ENCODE assay signal across 25 mouse cellular contexts in genomic region chr3:135889401-135889800, GRCm38 (mm10).
DNase-seq lines count a peak whose midpoint lies in the region; ATAC-seq and TF ChIP-seq lines count a peak whose summit lies in the region.
"Had no signal": no experiment of that assay in that cellular context is flagged by ENCODE, and none has a peak within 500 bp of the region (broad histone marks: within the 10 kb centered on the region; RNA-seq: fewer than 3 reads in every experiment).

No protein-coding gene starts in this region.

- no peak for DNase-seq in heart, postnatal 25 days (ENCODE audit: low spot score)
- DNase-seq in midbrain, postnatal 0 days (ENCODE audit: low spot score) = no peak
- DNase-seq in midbrain, embryonic 14.5 days = no peak
- no peak for DNase-seq in liver, embryonic 14.5 days (ENCODE audit: low read depth in 3 of 3, low spot score in 3 of 3)
- no peak for DNase-seq in right cerebral cortex, adult 2 months (ENCODE audit: low spot score in 2 of 2)
- DNase-seq in right cerebral cortex, postnatal 14 days = no peak
- no peak for DNase-seq in heart, adult 11 months
- DNase-seq: adrenal gland, postnatal 25 days; cerebellum, adult 11 months; cerebellum, adult 9-11 months; gastrocnemius, postnatal 25 days; heart, adult 2 months; heart, postnatal 36 days; kidney, adult 8-10 months; kidney, postnatal 10 days; lung, postnatal 10 days; right cerebral cortex, postnatal 25 days; spleen, adult 18-20 months had no signal

- no peaks in the 10 kb centered on the region for H3K36me3 ChIP-seq in heart, embryonic 12.5 days
- H3K36me3 ChIP-seq in midbrain, postnatal 0 days (ENCODE audit: insufficient read depth, low read length) = no peaks in the 10 kb centered on the region
- no peaks in the 10 kb centered on the region for H3K36me3 ChIP-seq in midbrain, embryonic 14.5 days (ENCODE audit: control insufficient read depth, insufficient read depth, low read length)
- H3K36me3 ChIP-seq in liver, embryonic 14.5 days (replicated peaks; ENCODE audit: control insufficient read depth, insufficient read depth, low read depth) = peaks cover 22% of the 10 kb centered on the region
- H3K36me3 ChIP-seq: embryonic facial prominence, embryonic 12.5 days; forebrain, embryonic 12.5 days; hindbrain, embryonic 13.5 days; limb, embryonic 10.5 days; midbrain, embryonic 12.5 days had no signal

- TF ChIP-seq CTCF in midbrain, postnatal 0 days (IDR thresholded peaks at IDR 0.05) = peak; percentile 44
- no peak for TF ChIP-seq CTCF in liver, embryonic 14.5 days (IDR thresholded peaks at IDR 0.05; ENCODE audit: low read depth)

- H3K4me3 ChIP-seq in heart, embryonic 12.5 days = no peak overlapping the region
- no peak overlapping the region for H3K4me3 ChIP-seq in midbrain, postnatal 0 days (ENCODE audit: low read depth, low read length)
- no peak overlapping the region for H3K4me3 ChIP-seq in midbrain, embryonic 14.5 days (replicated peaks; ENCODE audit: low read depth, low read length)
- no peak overlapping the region for H3K4me3 ChIP-seq in liver, embryonic 14.5 days (ENCODE audit: insufficient read depth in 1 of 2, low read depth in 2 of 2, low read length in 2 of 2)
- H3K4me3 ChIP-seq: embryonic facial prominence, embryonic 12.5 days; erythroblast, embryonic 14.5 days; forebrain, embryonic 12.5 days; heart, adult 2 months; hindbrain, embryonic 13.5 days; limb, embryonic 10.5 days; midbrain, embryonic 12.5 days had no signal

- H3K27me3 ChIP-seq in heart, embryonic 12.5 days (replicated peaks) = no peaks in the 10 kb centered on the region
- H3K27me3 ChIP-seq in midbrain, postnatal 0 days (ENCODE audit: insufficient read depth, low read length) = no peaks in the 10 kb centered on the region
- no peaks in the 10 kb centered on the region for H3K27me3 ChIP-seq in midbrain, embryonic 14.5 days (ENCODE audit: control insufficient read depth, insufficient read depth, low read length)
- no peaks in the 10 kb centered on the region for H3K27me3 ChIP-seq in liver, embryonic 14.5 days (ENCODE audit: control insufficient read depth, insufficient read depth, low read length)
- H3K27me3 ChIP-seq: embryonic facial prominence, embryonic 12.5 days; forebrain, embryonic 12.5 days; hindbrain, embryonic 13.5 days; midbrain, embryonic 12.5 days had no signal

- peak; percentile 68 for ATAC-seq in heart, embryonic 12.5 days (ENCODE audit: insufficient number of reproducible peaks, low FRiP score)
- ATAC-seq in midbrain, postnatal 0 days (ENCODE audit: low FRiP score) = no peak
- no peak for ATAC-seq in midbrain, embryonic 14.5 days (ENCODE audit: low FRiP score, low TSS enrichment)
- peak; percentile 63; the same call in 1 of the 2 replicates for ATAC-seq in liver, embryonic 14.5 days (ENCODE audit: insufficient read depth)

- no peaks in the 10 kb centered on the region for H3K9me3 ChIP-seq in heart, embryonic 12.5 days (replicated peaks)
- no peaks in the 10 kb centered on the region for H3K9me3 ChIP-seq in midbrain, postnatal 0 days (ENCODE audit: low read length)
- no peaks in the 10 kb centered on the region for H3K9me3 ChIP-seq in midbrain, embryonic 14.5 days (ENCODE audit: control insufficient read depth, low read length)
- H3K9me3 ChIP-seq in liver, embryonic 14.5 days (ENCODE audit: control insufficient read depth, low read length) = no peaks in the 10 kb centered on the region
- H3K9me3 ChIP-seq: embryonic facial prominence, embryonic 12.5 days; forebrain, embryonic 12.5 days; hindbrain, embryonic 13.5 days; limb, embryonic 10.5 days; midbrain, embryonic 12.5 days had no signal

- intact Hi-C loops in heart, postnatal 25 days (cut with DNase I) = loop anchor here (5.0 to 10.0 kb wide), 3 partner anchors 778 to 1108 kb away; no protein-coding TSS in a partner anchor

- TF ChIP-seq EP300 in liver, embryonic 14.5 days (IDR thresholded peaks at IDR 0.05; ENCODE audit: low read depth) = no peak

- no peaks in the 10 kb centered on the region for H3K4me1 ChIP-seq in heart, embryonic 12.5 days (replicated peaks)
- no peaks in the 10 kb centered on the region for H3K4me1 ChIP-seq in midbrain, postnatal 0 days (ENCODE audit: insufficient read depth, low read length)
- H3K4me1 ChIP-seq in midbrain, embryonic 14.5 days (ENCODE audit: control insufficient read depth, insufficient read depth, low read length) = peaks cover 7% of the 10 kb centered on the region
- H3K4me1 ChIP-seq in liver, embryonic 14.5 days (replicated peaks; ENCODE audit: control insufficient read depth in 2 of 2, insufficient read depth in 2 of 2, low read length in 1 of 2) = no peaks in the 10 kb centered on the region
- H3K4me1 ChIP-seq: embryonic facial prominence, embryonic 12.5 days had no signal

- H3K9ac ChIP-seq in heart, embryonic 12.5 days = no peak overlapping the region
- H3K9ac ChIP-seq in midbrain, postnatal 0 days (replicated peaks; ENCODE audit: low read length, poor library complexity, severe bottlenecking) = no peak overlapping the region
- H3K9ac ChIP-seq in midbrain, embryonic 14.5 days (replicated peaks; ENCODE audit: low read length) = no peak overlapping the region
- no peak overlapping the region for H3K9ac ChIP-seq in liver, embryonic 14.5 days (replicated peaks)
- H3K9ac ChIP-seq: embryonic facial prominence, embryonic 12.5 days; forebrain, embryonic 12.5 days; hindbrain, embryonic 13.5 days; midbrain, embryonic 12.5 days had no signal

- H3K4me2 ChIP-seq in heart, embryonic 12.5 days = no peak overlapping the region
- no peak overlapping the region for H3K4me2 ChIP-seq in midbrain, postnatal 0 days (ENCODE audit: low read depth, low read length, poor library complexity, severe bottlenecking)
- no peak overlapping the region for H3K4me2 ChIP-seq in midbrain, embryonic 14.5 days (ENCODE audit: low read length)
- no peak overlapping the region for H3K4me2 ChIP-seq in liver, embryonic 14.5 days (ENCODE audit: low read depth)
- H3K4me2 ChIP-seq: embryonic facial prominence, embryonic 12.5 days; forebrain, embryonic 12.5 days; hindbrain, embryonic 13.5 days; midbrain, embryonic 12.5 days had no signal

- no peak overlapping the region for H3K27ac ChIP-seq in heart, embryonic 12.5 days (ENCODE audit: poor library complexity, severe bottlenecking)
- no peak overlapping the region for H3K27ac ChIP-seq in midbrain, postnatal 0 days (ENCODE audit: low read depth, low read length)
- H3K27ac ChIP-seq in midbrain, embryonic 14.5 days (replicated peaks; ENCODE audit: low read depth, low read length) = no peak overlapping the region
- no peak overlapping the region for H3K27ac ChIP-seq in liver, embryonic 14.5 days
- H3K27ac ChIP-seq: embryonic facial prominence, embryonic 12.5 days; forebrain, embryonic 12.5 days; heart, adult 2 months; hindbrain, embryonic 13.5 days; limb, embryonic 10.5 days; midbrain, embryonic 12.5 days had no signal

Comparison
In these comparisons a context has a peak if more than half of its experiments do, and no peak if none do; other contexts are left out.
1. ATAC-seq: peak in heart, embryonic 12.5 days (single experiment) and liver, embryonic 14.5 days (single experiment); none in midbrain, postnatal 0 days (single experiment) and midbrain, embryonic 14.5 days (single experiment).